In the genomic region with DNA sequence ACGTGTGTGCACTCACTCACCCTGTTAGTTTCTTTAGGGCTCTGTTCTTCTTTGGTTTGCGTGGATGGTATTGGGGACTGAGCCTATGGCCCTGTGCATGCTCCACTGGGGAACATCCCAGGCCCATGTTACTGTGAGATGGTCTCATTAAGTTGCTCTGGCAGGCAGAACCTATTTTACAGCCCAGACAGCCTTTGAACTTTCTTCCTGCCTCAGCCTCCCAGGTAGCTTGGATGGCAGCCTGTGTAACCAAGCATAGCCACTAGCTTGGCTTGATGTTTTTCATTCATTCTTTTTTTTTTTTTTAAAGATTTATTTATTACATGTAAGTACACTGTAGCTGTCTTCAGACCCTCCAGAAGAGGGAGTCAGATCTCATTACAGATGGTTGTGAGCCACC, we compare ENCODE assay signal across 27 mouse cellular contexts. TPM values are rescaled to one million over a fixed set of nuclear protein-coding genes. Genes with fewer than 3 reads are reported as not detected.
DNase-seq lines count a peak whose midpoint lies in the region; ATAC-seq and TF ChIP-seq lines count a peak whose summit lies in the region.
"Had no signal": no experiment of that assay in that cellular context is flagged by ENCODE, and none has a peak within 500 bp of the region (broad histone marks: within the 10 kb centered on the region; RNA-seq: fewer than 3 reads in every experiment).

No protein-coding gene starts in this region.

- 0 out of 2 replicates have a peak, but pooled peaks cover 16% of the 10 kb centered on the region for H3K36me3 ChIP-seq in kidney, embryonic 16.5 days (ENCODE audit: insufficient read depth, low read length)
- H3K36me3 ChIP-seq in liver, embryonic 14.5 days (replicated peaks; ENCODE audit: control insufficient read depth, insufficient read depth, low read depth) = peaks cover 18% of the 10 kb centered on the region
- H3K36me3 ChIP-seq in liver, embryonic 12.5 days = peaks cover 54% of the 10 kb centered on the region
- peaks cover 24% of the 10 kb centered on the region for H3K36me3 ChIP-seq in forebrain, embryonic 14.5 days (ENCODE audit: control insufficient read depth, insufficient read depth, low read length)

- H3K27ac ChIP-seq in kidney, embryonic 16.5 days (ENCODE audit: low read length) = no peak overlapping the region
- no peak overlapping the region for H3K27ac ChIP-seq in liver, embryonic 14.5 days
- H3K27ac ChIP-seq in liver, embryonic 12.5 days = no peak overlapping the region
- no peak overlapping the region for H3K27ac ChIP-seq in forebrain, embryonic 14.5 days (ENCODE audit: low read depth, low read length)
- H3K27ac ChIP-seq: embryonic facial prominence, embryonic 10.5 days; embryonic facial prominence, embryonic 13.5 days; forebrain, embryonic 12.5 days; heart, adult 2 months; heart, embryonic 10.5 days; heart, embryonic 13.5 days; hindbrain, embryonic 12.5 days had no signal

- no peaks in the 10 kb centered on the region for H3K27me3 ChIP-seq in kidney, embryonic 16.5 days (ENCODE audit: insufficient read depth, low read length)
- no peaks in the 10 kb centered on the region for H3K27me3 ChIP-seq in liver, embryonic 14.5 days (ENCODE audit: control insufficient read depth, insufficient read depth, low read length)
- H3K27me3 ChIP-seq in liver, embryonic 12.5 days (replicated peaks) = no peaks in the 10 kb centered on the region
- no peaks in the 10 kb centered on the region for H3K27me3 ChIP-seq in forebrain, embryonic 14.5 days (replicated peaks; ENCODE audit: control insufficient read depth, insufficient read depth, low read length)
- H3K27me3 ChIP-seq: embryonic facial prominence, embryonic 13.5 days; forebrain, embryonic 12.5 days; heart, embryonic 13.5 days; hindbrain, embryonic 12.5 days had no signal

- ATAC-seq in kidney, embryonic 16.5 days (ENCODE audit: low FRiP score, low TSS enrichment) = no peak
- no peak for ATAC-seq in liver, embryonic 14.5 days (ENCODE audit: insufficient read depth)
- ATAC-seq in liver, embryonic 12.5 days = no peak
- ATAC-seq in forebrain, embryonic 14.5 days = no peak
- ATAC-seq: activated CD4-positive, CD25-positive, alpha-beta regulatory T cell, adult 4 months; forebrain, embryonic 16.5 days had no signal

- no peak overlapping the region for H3K4me3 ChIP-seq in kidney, embryonic 16.5 days (ENCODE audit: low read length)
- no peak overlapping the region for H3K4me3 ChIP-seq in liver, embryonic 14.5 days (ENCODE audit: insufficient read depth in 1 of 2, low read depth in 2 of 2, low read length in 2 of 2)
- H3K4me3 ChIP-seq in liver, embryonic 12.5 days = no peak overlapping the region
- no peak overlapping the region for H3K4me3 ChIP-seq in forebrain, embryonic 14.5 days (ENCODE audit: low read depth, low read length)
- H3K4me3 ChIP-seq: embryonic facial prominence, embryonic 10.5 days; embryonic facial prominence, embryonic 13.5 days; erythroblast, embryonic 14.5 days; forebrain, embryonic 12.5 days; heart, adult 2 months; heart, embryonic 10.5 days; heart, embryonic 13.5 days; hindbrain, embryonic 12.5 days had no signal

- no peaks in the 10 kb centered on the region for H3K9me3 ChIP-seq in kidney, embryonic 16.5 days (ENCODE audit: low read length)
- H3K9me3 ChIP-seq in liver, embryonic 14.5 days (ENCODE audit: control insufficient read depth, low read length) = no peaks in the 10 kb centered on the region
- H3K9me3 ChIP-seq in liver, embryonic 12.5 days (replicated peaks) = no peaks in the 10 kb centered on the region
- H3K9me3 ChIP-seq in forebrain, embryonic 14.5 days (replicated peaks; ENCODE audit: control insufficient read depth, low read length) = no peaks in the 10 kb centered on the region
- H3K9me3 ChIP-seq: embryonic facial prominence, embryonic 10.5 days; embryonic facial prominence, embryonic 13.5 days; forebrain, embryonic 12.5 days; heart, embryonic 10.5 days; heart, embryonic 13.5 days; hindbrain, embryonic 12.5 days had no signal

- peak; percentile 64 for DNase-seq in kidney, adult 11 months
- peak; percentile 57 to 59 for DNase-seq in kidney, adult 8-10 months
- no peak for DNase-seq in kidney, postnatal 10 days
- no peak for DNase-seq in liver, embryonic 14.5 days (ENCODE audit: low read depth in 3 of 3, low spot score in 3 of 3)
- no peak for DNase-seq in forebrain, embryonic 14.5 days (ENCODE audit: low spot score)
- DNase-seq: adrenal gland, adult 8-10 months; adrenal gland, postnatal 25 days; cerebellum, adult 11-12 months; cerebellum, adult 8-10 months; cerebellum, postnatal 10 days; cerebellum, postnatal 36 days; embryo, embryonic 11 days; gastrocnemius, postnatal 10 days; gastrocnemius, postnatal 36 days; heart, adult 2 months; heart, postnatal 14 days had no signal

- TF ChIP-seq EP300 in liver, embryonic 14.5 days (IDR thresholded peaks at IDR 0.05; ENCODE audit: low read depth) = no peak

- WGBS in kidney, embryonic 16.5 days = 85% methylated on average over 2 of the region's 2 CpGs
- WGBS in liver, embryonic 14.5 days (ENCODE audit: insufficient replicate concordance) = 85% methylated on average over 2 of the region's 2 CpGs
- WGBS in liver, embryonic 12.5 days (ENCODE audit: insufficient replicate concordance) = 92% methylated on average over 2 of the region's 2 CpGs
- WGBS in forebrain, embryonic 14.5 days = 92% methylated on average over 2 of the region's 2 CpGs

- no peak overlapping the region for H3K4me2 ChIP-seq in kidney, embryonic 16.5 days (replicated peaks; ENCODE audit: low read depth, low read length)
- no peak overlapping the region for H3K4me2 ChIP-seq in liver, embryonic 14.5 days (ENCODE audit: low read depth)
- H3K4me2 ChIP-seq in liver, embryonic 12.5 days = no peak overlapping the region
- no peak overlapping the region for H3K4me2 ChIP-seq in forebrain, embryonic 14.5 days (ENCODE audit: low read length)
- H3K4me2 ChIP-seq: embryonic facial prominence, embryonic 13.5 days; forebrain, embryonic 12.5 days; heart, embryonic 13.5 days; hindbrain, embryonic 12.5 days had no signal

- H3K4me1 ChIP-seq in kidney, embryonic 16.5 days (ENCODE audit: insufficient read depth, low read length) = peaks cover 15% of the 10 kb centered on the region
- H3K4me1 ChIP-seq in liver, embryonic 14.5 days (replicated peaks; ENCODE audit: control insufficient read depth in 2 of 2, insufficient read depth in 2 of 2, low read length in 1 of 2) = peaks cover 4 to 16% of the 10 kb centered on the region in 2 experiments
- peaks cover 37% of the 10 kb centered on the region for H3K4me1 ChIP-seq in liver, embryonic 12.5 days
- H3K4me1 ChIP-seq in forebrain, embryonic 14.5 days (ENCODE audit: control insufficient read depth, insufficient read depth, low read length) = peaks cover 15% of the 10 kb centered on the region

- no peak for TF ChIP-seq CTCF in liver, embryonic 14.5 days (IDR thresholded peaks at IDR 0.05; ENCODE audit: low read depth)

- H3K9ac ChIP-seq in kidney, embryonic 16.5 days (replicated peaks; ENCODE audit: low read length) = no peak overlapping the region
- H3K9ac ChIP-seq in liver, embryonic 14.5 days (replicated peaks) = peak overlapping the region; percentile 7
- H3K9ac ChIP-seq in liver, embryonic 12.5 days = no peak overlapping the region
- H3K9ac ChIP-seq in forebrain, embryonic 14.5 days (ENCODE audit: low read length) = no peak overlapping the region
- H3K9ac ChIP-seq: embryonic facial prominence, embryonic 13.5 days; forebrain, embryonic 12.5 days; heart, embryonic 13.5 days; hindbrain, embryonic 12.5 days had no signal

RNA-seq across cellular contexts. Expression of gene Cinp, which starts 3.7 kb away (rescaled TPM):
- polyA plus RNA-seq in kidney, embryonic 16.5 days (2015; fragmentation: Nextera tagmentation; extraction: Ambion mirVana) = 79.9 and 82.9 TPM in 2 replicates
- 31.0 and 42.9 TPM in 2 replicates for polyA plus RNA-seq in liver, embryonic 14.5 days (2012; rRNA removed)
- 65.1 and 68.2 TPM in 2 replicates for polyA plus RNA-seq in liver, embryonic 14.5 days (2014; fragmentation: Nextera tagmentation; extraction: Ambion mirVana)
- polyA plus RNA-seq in liver, embryonic 12.5 days (2016; fragmentation: Nextera tagmentation; extraction: Ambion mirVana) = 99.0 and 103 TPM in 2 replicates
- polyA plus RNA-seq in forebrain, embryonic 14.5 days (2014; fragmentation: Nextera tagmentation; extraction: Ambion mirVana) = 86.2 and 87.5 TPM in 2 replicates

RNA-seq across cellular contexts. Expression of gene Tecpr2, which starts 3.8 kb away (rescaled TPM):
- 3.6 and 4.5 TPM in 2 replicates for polyA plus RNA-seq in kidney, embryonic 16.5 days (2015; fragmentation: Nextera tagmentation; extraction: Ambion mirVana)
- polyA plus RNA-seq in liver, embryonic 14.5 days (2012; rRNA removed) = 2.0 and 2.3 TPM in 2 replicates
- 1.1 and 1.5 TPM in 2 replicates for polyA plus RNA-seq in liver, embryonic 14.5 days (2014; fragmentation: Nextera tagmentation; extraction: Ambion mirVana)
- polyA plus RNA-seq in liver, embryonic 12.5 days (2016; fragmentation: Nextera tagmentation; extraction: Ambion mirVana) = 3.4 and 3.6 TPM in 2 replicates
- polyA plus RNA-seq in forebrain, embryonic 14.5 days (2014; fragmentation: Nextera tagmentation; extraction: Ambion mirVana) = 3.8 and 5.9 TPM in 2 replicates

RNA-seq across cellular contexts. Expression of gene Zfp839, which starts 35.2 kb away (rescaled TPM):
- 6.4 and 7.1 TPM in 2 replicates for polyA plus RNA-seq in kidney, embryonic 16.5 days (2015; fragmentation: Nextera tagmentation; extraction: Ambion mirVana)
- polyA plus RNA-seq in liver, embryonic 14.5 days (2012; rRNA removed) = 1.4 and 1.9 TPM in 2 replicates
- 0.62 and 0.67 TPM in 2 replicates for polyA plus RNA-seq in liver, embryonic 14.5 days (2014; fragmentation: Nextera tagmentation; extraction: Ambion mirVana)
- polyA plus RNA-seq in liver, embryonic 12.5 days (2016; fragmentation: Nextera tagmentation; extraction: Ambion mirVana) = 3.2 and 4.0 TPM in 2 replicates
- polyA plus RNA-seq in forebrain, embryonic 14.5 days (2014; fragmentation: Nextera tagmentation; extraction: Ambion mirVana) = 0.81 and 0.88 TPM in 2 replicates

RNA-seq across cellular contexts. Expression of gene Mok, which starts 44.5 kb away (rescaled TPM):
- polyA plus RNA-seq in kidney, embryonic 16.5 days (2015; fragmentation: Nextera tagmentation; extraction: Ambion mirVana) = 7.2 and 8.2 TPM in 2 replicates
- polyA plus RNA-seq in liver, embryonic 14.5 days (2012; rRNA removed) = 0.18 and 0.24 TPM in 2 replicates
- polyA plus RNA-seq in liver, embryonic 14.5 days (2014; fragmentation: Nextera tagmentation; extraction: Ambion mirVana) = 0.23 and 0.43 TPM in 2 replicates
- polyA plus RNA-seq in liver, embryonic 12.5 days (2016; fragmentation: Nextera tagmentation; extraction: Ambion mirVana) = 0.51 and 0.63 TPM in 2 replicates
- 16.3 and 18.9 TPM in 2 replicates for polyA plus RNA-seq in forebrain, embryonic 14.5 days (2014; fragmentation: Nextera tagmentation; extraction: Ambion mirVana)
- polyA plus RNA-seq: erythroblast, embryonic 14.5 days had no signal

Comparison
In these comparisons a context has a peak if more than half of its experiments do, and no peak if none do; other contexts are left out.
1. DNase-seq: peak in kidney, adult 11 months (single experiment) and kidney, adult 8-10 months (2 of 2); none in kidney, postnatal 10 days (single experiment), liver, embryonic 14.5 days (0 of 3) and forebrain, embryonic 14.5 days (single experiment).